Comparison of ENCODE assay signal across 13 mouse cellular contexts in the genomic region with DNA sequence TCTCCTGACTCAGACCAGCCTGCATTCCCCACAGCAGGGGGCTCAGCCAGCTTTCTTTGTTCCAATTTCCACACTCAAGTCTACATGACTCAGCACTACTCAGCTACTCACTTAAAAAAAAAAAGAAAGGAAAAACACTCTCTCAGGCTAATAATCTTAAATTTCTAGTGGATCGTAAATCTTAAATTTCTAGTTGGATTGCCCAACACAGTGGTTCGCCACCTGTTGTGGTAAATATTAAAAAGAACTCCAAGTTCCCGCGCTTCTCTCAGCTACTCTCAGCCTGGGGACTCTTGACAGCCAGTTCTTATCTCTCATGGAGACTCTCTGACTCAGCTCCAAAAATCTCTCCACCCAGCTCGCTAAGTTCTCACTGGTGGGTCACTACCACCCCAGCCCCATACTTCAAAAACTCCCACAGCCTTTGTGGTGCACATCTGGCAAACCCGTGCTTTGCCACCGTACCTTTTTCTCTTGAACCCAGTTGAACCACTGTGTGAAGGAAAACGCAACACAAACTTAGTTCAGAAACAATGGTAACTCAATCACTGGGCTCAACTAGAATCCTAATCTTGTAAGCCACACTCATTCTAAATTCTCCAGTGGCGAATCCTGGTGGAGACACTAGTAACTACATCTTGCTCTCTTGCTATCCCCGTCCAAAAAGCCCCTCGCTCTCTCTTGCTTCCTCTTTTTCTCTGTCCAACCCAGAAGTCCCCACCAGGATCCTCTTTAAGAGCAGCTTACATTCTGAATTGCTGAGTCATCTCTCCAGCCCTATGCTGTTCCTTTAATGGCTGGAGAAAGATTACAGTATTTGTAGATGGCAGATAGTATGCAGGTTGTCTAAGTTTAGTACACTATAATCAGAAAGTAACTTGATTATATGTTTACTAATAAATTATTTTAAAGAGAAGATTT. TPM values are rescaled to one million over a fixed set of nuclear protein-coding genes. Genes with fewer than 3 reads are reported as not detected.
DNase-seq lines count a peak whose midpoint lies in the region; ATAC-seq and TF ChIP-seq lines count a peak whose summit lies in the region.
"Had no signal": no experiment of that assay in that cellular context is flagged by ENCODE, and none has a peak within 500 bp of the region (broad histone marks: within the 10 kb centered on the region; RNA-seq: fewer than 3 reads in every experiment).

No protein-coding gene starts in this region.

- no peaks in the 10 kb centered on the region for H3K27me3 ChIP-seq in C2C12 (ENCODE audit: control insufficient read depth, insufficient read depth, insufficient read length)
- no peaks in the 10 kb centered on the region for H3K27me3 ChIP-seq in liver, embryonic 15.5 days
- H3K27me3 ChIP-seq in thymus, adult 2 months (ENCODE audit: control insufficient read depth, insufficient read depth, low read length): no peaks in the 10 kb centered on the region

- TF ChIP-seq POLR2A in thymus, adult 2 months (IDR thresholded peaks at IDR 0.05; ENCODE audit: control insufficient read depth, extremely low read depth, insufficient read depth, low read length, poor library complexity): no peak

- no peak overlapping the region for H3K27ac ChIP-seq in liver, embryonic 15.5 days (replicated peaks)
- H3K27ac ChIP-seq in thymus, adult 2 months (ENCODE audit: control insufficient read depth, insufficient read depth, low read length): no peak overlapping the region
- H3K27ac ChIP-seq: layer of hippocampus, adult 2 months; limb, embryonic 10.5 days had no signal

- no peak for TF ChIP-seq CTCF in C2C12 (IDR thresholded peaks at IDR 0.05; ENCODE audit: control insufficient read depth, insufficient read depth, insufficient read length)
- TF ChIP-seq CTCF in thymus, adult 2 months (IDR thresholded peaks at IDR 0.05; ENCODE audit: borderline replicate concordance, control insufficient read depth, extremely low read depth, insufficient read depth, low read length, poor library complexity): no peak

- no peaks in the 10 kb centered on the region for H3K36me3 ChIP-seq in C2C12 (ENCODE audit: control insufficient read depth, insufficient read depth)
- H3K36me3 ChIP-seq in liver, embryonic 15.5 days (replicated peaks): no peaks in the 10 kb centered on the region
- H3K36me3 ChIP-seq in thymus, adult 2 months (ENCODE audit: control insufficient read depth, insufficient read depth, low read length): no peaks in the 10 kb centered on the region
- H3K36me3 ChIP-seq: limb, embryonic 10.5 days had no signal

- H3K79me2 ChIP-seq in C2C12 (ENCODE audit: control insufficient read depth, insufficient read depth): no peaks in the 10 kb centered on the region

- H3K79me3 ChIP-seq in C2C12 (ENCODE audit: low read depth): no peaks in the 10 kb centered on the region

- 33% methylated on average over 11 of the region's 11 CpGs for WGBS in liver, embryonic 15.5 days (ENCODE audit: insufficient replicate concordance)
- WGBS in thymus, adult 2 months: 29% methylated on average over 11 of the region's 11 CpGs

- H3K9me3 ChIP-seq in liver, embryonic 15.5 days (replicated peaks): no peaks in the 10 kb centered on the region
- H3K9me3 ChIP-seq: limb, embryonic 10.5 days had no signal

- intact Hi-C loops in heart, postnatal 10 days (cut with DNase I): no loop called here

- H3K9ac ChIP-seq in liver, embryonic 15.5 days: no peak overlapping the region

- no peaks in the 10 kb centered on the region; the same call in 1 of the 2 replicates for H3K4me1 ChIP-seq in liver, embryonic 15.5 days (replicated peaks)
- no peaks in the 10 kb centered on the region for H3K4me1 ChIP-seq in thymus, adult 2 months (replicated peaks; ENCODE audit: control insufficient read depth, insufficient read depth, low read length)
- H3K4me1 ChIP-seq: limb, embryonic 10.5 days had no signal

- no peak overlapping the region for H3K4me2 ChIP-seq in liver, embryonic 15.5 days

- no peak overlapping the region for H3K4me3 ChIP-seq in C2C12 (ENCODE audit: insufficient read depth, poor library complexity, severe bottlenecking)
- no peak overlapping the region for H3K4me3 ChIP-seq in liver, embryonic 15.5 days (replicated peaks)
- H3K4me3 ChIP-seq in thymus, adult 2 months (ENCODE audit: control insufficient read depth, insufficient read depth, low read length): no peak overlapping the region
- H3K4me3 ChIP-seq: layer of hippocampus, adult 2 months; limb, embryonic 10.5 days had no signal

- DNase-seq in heart, adult 8-10 months (ENCODE audit: low spot score): peak; percentile 52
- DNase-seq in heart, postnatal 10 days: no peak
- peak; percentile 87 for DNase-seq in ZHBTc4 (ENCODE audit: low read depth, low spot score)
- no peak for DNase-seq in thymus, adult 2 months
- DNase-seq in ovary, postnatal 14 days (ENCODE audit: low spot score): no peak
- no peak for DNase-seq in T-cell, adult 2 months (ENCODE audit: low spot score)
- DNase-seq: right cerebral cortex, postnatal 25 days; thymus, adult 18-20 months had no signal

- no peak overlapping the region for H3ac ChIP-seq in C2C12 (ENCODE audit: control insufficient read depth, insufficient read length, low read depth)

- ATAC-seq in liver, embryonic 15.5 days (ENCODE audit: insufficient read depth): peak; percentile 47; the same call in 1 of the 2 replicates
- ATAC-seq: hindbrain, embryonic 16.5 days had no signal

TF ChIP-seq in C2C12, 6 proteins besides CTCF, POLR2A, EP300 and RAD21:
- TF ChIP-seq MAX (IDR thresholded peaks at IDR 0.05): no peak
- TF ChIP-seq MYOD1 (IDR thresholded peaks at IDR 0.05; ENCODE audit: control insufficient read depth, insufficient read length, low read depth): peak; percentile 35

RNA-seq across cellular contexts. Expression of gene Sec24d, which starts 10.8 kb away (rescaled TPM):
- total RNA-seq in heart, adult 8-10 months (2022): 10 to 100 TPM; 31.1 to 37.7 (median 35.0) TPM
- total RNA-seq in heart, postnatal 10 days (2021): 10 to 100 TPM; 65.0 to 67.8 TPM
- 69.0 TPM for polyA plus RNA-seq in C2C12 (2012; fragmentation: generic; extraction: Trizol)
- 21.7 and 22.2 TPM in 2 replicates for polyA plus RNA-seq in liver, embryonic 15.5 days (2015; fragmentation: Nextera tagmentation; extraction: Ambion mirVana)
- polyA plus RNA-seq in thymus, adult 2 months (2012; rRNA removed): 30.2 and 34.0 TPM in 2 replicates

RNA-seq across cellular contexts. Expression of gene Synpo2, which starts 20.5 kb away (rescaled TPM):
- total RNA-seq in heart, adult 8-10 months (2022): 100 to 1,000 TPM in 2 of 4 experiments, 10 to 100 TPM in 2; 91.9 to 102 (median 100) TPM
- total RNA-seq in heart, postnatal 10 days (2021): 10 to 100 TPM; 37.8 to 43.1 TPM
- 7.2 TPM for polyA plus RNA-seq in C2C12 (2012; fragmentation: generic; extraction: Trizol)
- polyA plus RNA-seq in liver, embryonic 15.5 days (2015; fragmentation: Nextera tagmentation; extraction: Ambion mirVana): 0.28 and 0.40 TPM in 2 replicates
- polyA plus RNA-seq in thymus, adult 2 months (2012; rRNA removed): 6.7 and 8.7 TPM in 2 replicates

Comparison
In these comparisons a context has a peak if more than half of its experiments do, and no peak if none do; other contexts are left out.
1. DNase-seq: peak in heart, adult 8-10 months (single experiment) and ZHBTc4 (single experiment); none in heart, postnatal 10 days (0 of 2), thymus, adult 2 months (single experiment), ovary, postnatal 14 days (single experiment) and T-cell, adult 2 months (single experiment).